Mouse (Mus musculus) adipocyte (in vitro differentiated cells): ENCODE data around the gene Snx18.

Experiments used
- DNase-seq: peaks from one replicate; pipeline ENCODE4 v3.0.0-alpha.2; 2016; ENCODE audit warnings: low spot score

Snx18 gene

DNA sequence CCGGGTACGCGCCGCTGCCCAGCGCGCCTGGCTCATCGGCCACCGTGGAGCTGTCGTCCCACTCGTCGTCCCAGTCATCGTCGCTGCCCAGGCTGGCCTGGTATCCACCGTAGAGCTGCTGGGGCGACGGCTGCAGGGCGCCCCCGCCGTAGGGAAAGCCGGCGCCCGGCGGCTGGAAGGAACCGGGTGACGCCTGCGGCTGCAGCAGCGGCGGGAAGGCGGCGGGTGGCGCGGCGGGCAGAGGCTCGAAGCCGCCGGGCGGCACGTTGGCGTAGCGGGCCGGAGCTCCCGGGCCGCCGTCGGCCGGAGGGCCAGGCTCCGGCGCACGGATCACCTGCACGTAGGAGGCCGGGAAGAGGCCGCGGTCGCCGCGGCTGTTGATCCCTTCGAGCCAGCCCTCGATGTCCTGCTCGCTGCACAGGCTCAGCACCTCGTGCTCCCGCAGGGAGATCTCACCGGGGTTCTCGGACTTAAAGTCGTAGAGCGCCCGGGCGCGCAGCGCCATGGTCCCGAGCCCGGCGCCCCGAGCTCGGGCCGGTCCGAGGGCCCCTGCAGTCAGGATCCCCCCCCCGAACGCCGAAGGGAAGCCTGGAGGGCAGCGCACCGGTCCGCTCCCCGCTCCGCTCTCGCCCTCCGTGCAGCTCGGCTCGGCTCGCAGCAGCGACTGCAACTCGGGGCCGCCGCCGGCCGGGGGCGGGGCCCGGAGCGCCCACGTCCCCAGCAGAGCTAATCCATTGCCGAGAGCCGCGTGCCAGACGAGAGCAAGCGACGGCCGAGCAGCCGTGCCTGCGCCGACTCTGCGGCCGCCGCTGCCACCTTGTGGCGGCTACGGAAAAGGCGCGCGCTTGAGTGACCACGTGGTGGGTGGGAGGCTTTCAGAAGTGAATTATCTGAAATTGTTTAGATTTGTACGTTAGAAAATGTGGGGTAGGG, at the start of gene Snx18:
Gene Snx18 (minus strand): TSS at position 674 of the 933 bp plus-strand sequence.
- peak; percentile 92 for DNase-seq

- no peak for DNase-seq
These were observed 45.5 kb upstream of the Snx18 start for GRCm38 (mm10) chr13:113663883-113664282.

DNA sequence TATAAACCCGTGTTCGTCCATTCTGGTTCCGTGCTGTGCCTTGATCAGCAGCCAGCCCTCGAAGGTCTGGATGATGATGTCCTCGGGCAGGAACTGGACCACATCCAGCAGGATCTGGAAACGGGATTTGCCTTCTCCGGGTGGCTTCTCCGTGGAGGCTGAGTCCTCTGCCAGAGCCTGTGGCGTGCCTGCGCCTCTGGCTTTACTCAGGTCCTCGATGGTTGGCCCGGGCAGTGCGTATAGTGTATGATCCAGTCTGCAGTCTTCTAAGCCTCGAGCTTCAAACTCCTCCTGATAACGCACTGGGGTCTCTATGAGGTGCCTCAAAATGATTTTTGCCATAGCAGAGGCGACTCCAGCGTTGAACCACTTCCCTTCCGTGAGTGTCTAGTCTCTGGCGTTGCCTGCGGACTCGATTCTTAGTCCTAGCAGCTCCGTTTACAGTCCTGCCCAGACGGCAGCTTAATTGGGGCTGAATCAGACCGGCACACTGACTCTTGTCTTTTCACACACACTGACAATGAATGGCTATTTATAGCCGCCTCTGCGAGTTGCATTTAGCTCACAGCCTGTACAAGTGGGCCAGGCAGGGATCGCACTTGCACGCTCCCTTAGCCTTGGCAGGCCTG, 44.9 kb upstream of the Snx18 start, which contains the start of gene Hspb3:
Gene Hspb3 (minus strand): TSS at position 526 of the 629 bp plus-strand sequence.
- DNase-seq: no peak

GRCm38 (mm10) chr13:113661826-113662271, 43.5 kb upstream of the Snx18 start:
- DNase-seq: no peak

GRCm38 (mm10) chr13:113660576-113661310, 42.4 kb upstream of the Snx18 start:
- no peak for DNase-seq

DNA sequence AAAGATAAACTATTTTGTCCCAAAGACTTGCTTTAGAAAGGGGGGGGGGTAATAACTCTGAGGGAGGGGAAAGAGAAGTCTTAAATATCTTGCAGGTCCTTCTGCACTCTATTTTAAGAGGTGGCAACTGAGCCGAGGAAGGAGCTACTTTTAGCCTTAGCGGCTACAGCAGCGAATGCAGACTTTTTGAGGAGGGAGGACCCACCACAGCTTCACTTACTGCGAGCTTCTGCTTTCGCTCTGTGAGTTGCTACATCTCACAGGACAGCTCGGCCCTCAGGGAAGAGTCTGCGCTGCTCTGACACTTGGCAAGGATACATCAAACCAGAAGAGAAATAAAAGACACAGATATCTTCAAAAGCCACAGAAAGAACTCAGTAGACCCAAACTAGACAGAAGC, 38.8 kb upstream of the Snx18 start:
- no peak for DNase-seq

DNA sequence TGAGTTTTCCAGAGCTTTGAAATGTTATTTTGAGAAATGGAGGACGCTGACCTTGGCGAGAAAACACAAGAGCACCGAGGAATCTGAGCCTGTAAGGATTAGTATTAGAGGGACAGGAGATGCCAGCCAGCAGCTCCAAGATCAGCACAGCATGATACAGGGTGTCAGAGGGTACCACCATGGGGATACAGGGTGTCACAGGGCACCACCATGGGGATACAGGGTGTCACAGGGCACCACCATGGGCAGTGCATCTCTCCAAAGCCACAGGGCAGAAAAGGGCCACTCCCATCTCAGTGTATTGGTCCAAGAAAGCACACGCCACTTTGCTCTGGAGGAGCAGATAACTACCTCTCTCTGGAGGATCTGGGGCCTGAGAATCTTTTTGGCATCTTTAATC, 38.3 kb upstream of the Snx18 start:
- DNase-seq: no peak

DNA sequence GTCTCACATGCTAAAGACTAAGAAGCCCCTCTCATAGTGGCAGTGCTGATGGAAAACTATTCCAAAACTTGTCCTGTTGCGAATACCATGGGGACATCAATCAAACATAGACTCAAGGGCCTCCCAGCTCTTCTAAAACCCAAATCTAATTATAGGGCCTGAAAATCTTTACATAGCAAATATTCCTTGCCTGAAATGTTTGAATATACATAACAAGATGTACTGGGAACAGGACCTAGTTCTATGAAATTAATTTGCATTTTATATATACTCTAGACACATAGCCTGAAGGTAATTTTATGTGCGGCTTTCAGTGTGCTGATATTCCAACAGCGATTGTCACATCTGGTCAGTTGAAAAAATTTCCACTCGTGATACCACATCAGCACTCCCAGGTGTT, 37.1 kb upstream of the Snx18 start:
- no peak for DNase-seq

DNA sequence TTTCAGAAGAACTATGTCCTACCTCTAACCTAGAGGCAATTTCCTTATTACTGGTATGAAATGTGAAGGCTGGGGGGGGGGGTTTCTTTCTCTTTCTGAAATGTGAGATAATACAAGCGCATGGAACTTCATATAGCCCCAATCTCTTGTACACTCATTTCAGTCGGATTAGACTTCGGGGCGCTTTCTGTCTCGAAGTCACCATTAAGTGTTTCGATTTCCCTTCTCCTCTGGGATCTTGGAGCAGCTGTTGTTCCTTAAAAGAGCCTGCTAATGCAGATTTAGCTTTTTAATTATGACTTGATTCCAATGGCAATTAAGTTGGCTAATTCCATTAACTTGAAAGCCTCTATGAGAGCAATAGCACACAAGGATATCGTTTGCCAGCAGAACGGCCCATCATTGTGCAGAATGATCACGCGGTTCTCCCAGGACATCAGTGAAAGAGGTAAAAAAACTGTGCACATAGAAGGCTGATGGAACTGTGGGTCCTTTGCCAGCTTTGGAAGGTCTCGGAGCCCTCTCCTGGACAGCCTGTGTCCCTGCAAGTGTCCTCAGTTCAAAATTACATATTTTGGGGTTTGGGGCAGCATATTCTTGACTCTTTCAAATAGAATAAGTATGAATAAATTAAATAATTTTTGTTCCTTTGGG, 22.7 kb upstream of the Snx18 start:
- DNase-seq: peak; percentile 49

GRCm38 (mm10) chr13:113638914-113639313, 20.6 kb upstream of the Snx18 start:
- DNase-seq: peak; percentile 13

GRCm38 (mm10) chr13:113635799-113636222, 17.4 kb upstream of the Snx18 start:
- DNase-seq: no peak

GRCm38 (mm10) chr13:113634732-113635481, 16.5 kb upstream of the Snx18 start:
- no peak for DNase-seq

GRCm38 (mm10) chr13:113632506-113632905, 14.1 kb upstream of the Snx18 start:
- no peak for DNase-seq

GRCm38 (mm10) chr13:113627601-113628000, 9.2 kb upstream of the Snx18 start:
- no peak for DNase-seq

DNA sequence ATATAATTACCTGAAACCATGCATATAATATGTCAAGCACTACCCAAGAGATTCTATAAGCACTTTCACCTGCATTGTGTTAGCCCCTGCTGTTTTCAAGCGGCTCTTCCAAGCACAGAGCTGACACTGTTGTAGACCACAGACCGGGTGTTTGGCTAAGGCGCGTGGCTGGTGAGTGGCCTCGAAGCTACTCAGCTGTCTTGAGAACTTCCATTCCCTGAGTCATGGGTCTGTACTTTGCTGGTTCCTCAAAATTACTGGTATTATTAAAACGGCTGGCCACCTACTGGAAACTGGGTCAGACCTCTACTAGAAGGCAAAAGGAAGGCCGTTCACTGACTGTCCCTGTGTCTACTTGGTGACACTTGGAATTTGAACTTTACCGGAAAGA, 4.5 kb upstream of the Snx18 start:
- no peak for DNase-seq

- DNase-seq: peak; percentile 16
These were observed 3.9 kb upstream of the Snx18 start for GRCm38 (mm10) chr13:113622122-113622864.

GRCm38 (mm10) chr13:113619003-113619402, 639 bp upstream of the Snx18 start:
- no peak for DNase-seq

- DNase-seq: peak; percentile 31
These were observed 950 bp downstream of the Snx18 start for GRCm38 (mm10) chr13:113617338-113617890.

- peak; percentile 31 for DNase-seq
These were observed 1.5 kb downstream of the Snx18 start for GRCm38 (mm10) chr13:113616751-113617337.
